Mouse (Mus musculus) stomach, embryonic 16.5 days (tissue): ENCODE measurements around the gene Gla. TPM values are rescaled to one million over a fixed set of nuclear protein-coding genes. Genes with fewer than 3 reads are reported as not detected.

Source experiments
- ATAC-seq: fragments of 200-750 bp; cut with Nextera tagmentation; 2 replicates; pipeline ENCODE4 v1.8.0; 2017; ENCODE audit warnings: moderate number of reproducible peaks, moderate TSS enrichment; ENCODE audit not compliant: insufficient read depth, low FRiP score
- H3K27ac ChIP-seq: fragments of 300-500 bp; sonication (generic); 2 replicates; pipeline ENCODE4 v1.5.1; 2014; ENCODE audit warnings: low read length
- H3K27me3 ChIP-seq: fragments of 300-500 bp; sonication (generic); 2 replicates; pipeline ENCODE4 v1.6.1; 2014; ENCODE audit warnings: low read length, control low read depth, mixed read lengths; ENCODE audit not compliant: control insufficient read depth, insufficient read depth
- H3K36me3 ChIP-seq: fragments of 300-500 bp; sonication (generic); 2 replicates; pipeline ENCODE4 v1.6.1; 2014; ENCODE audit warnings: low read length; ENCODE audit not compliant: control insufficient read depth, insufficient read depth
- H3K4me1 ChIP-seq: fragments of 300-500 bp; sonication (generic); 2 replicates; pipeline ENCODE4 v1.6.1; 2014; ENCODE audit warnings: low read length, control low read depth, mixed read lengths; ENCODE audit not compliant: control insufficient read depth, insufficient read depth
- H3K4me2 ChIP-seq: fragments of 300-500 bp; sonication (generic); 2 replicates; pipeline ENCODE4 v1.6.1; 2014; ENCODE audit warnings: low read depth, low read length, mixed read lengths
- H3K4me3 ChIP-seq: fragments of 300-500 bp; sonication (generic); replicated peaks from 2 replicates; pipeline ENCODE4 v1.5.1; 2014; ENCODE audit warnings: mild to moderate bottlenecking, low read length
- H3K9ac ChIP-seq: fragments of 300-500 bp; sonication (generic); 2 replicates; pipeline ENCODE4 v1.6.1; 2014; ENCODE audit warnings: low read length
- H3K9me3 ChIP-seq: fragments of 300-500 bp; sonication (generic); replicated peaks from 2 replicates; pipeline ENCODE4 v1.6.1; 2016; ENCODE audit warnings: low read length, control low read depth; ENCODE audit not compliant: control insufficient read depth
- WGBS: fragments of 180-500 bp; shearing (Covaris S2); extraction: QIAGEN DNeasy Blood & Tissue Kit; methylation state at CpG from one replicate; pipeline ENCODE4 v1.1.7; 2014; 5-methylcytosine and 5-hydroxymethylcytosine counted together
- polyA plus RNA-seq: library from polyadenylated mRNA; unstranded; fragments of >200 nt; fragmentation: Nextera tagmentation; extraction: Ambion mirVana; gene quantifications from 2 replicates; pipeline ENCODE4 v1.2.1, GENCODE M21; 2015

Gla gene
- polyA plus RNA-seq, 1 experiment from 2014 or later = 6.5 TPM

DNA sequence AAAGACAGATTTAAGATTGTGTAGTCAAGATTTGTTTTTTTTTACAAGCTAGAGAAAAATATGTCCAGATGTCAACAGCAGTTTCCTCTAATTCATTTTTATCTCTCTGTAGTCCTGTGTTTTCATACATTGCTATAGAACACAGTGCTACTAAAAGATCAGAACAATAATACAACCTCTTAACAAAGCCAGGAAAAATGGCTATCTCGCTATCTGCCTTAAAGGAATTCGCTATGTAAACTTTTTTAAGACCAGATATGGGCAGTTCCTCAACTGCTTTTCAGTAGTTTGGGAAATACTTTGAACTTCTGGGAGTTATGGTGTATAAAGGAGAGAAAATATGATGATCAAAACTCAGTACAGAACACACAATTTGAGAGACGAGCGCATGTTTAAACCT is 22.4 kb upstream of the Gla start:
- Histone ChIP-seq H3K27me3 (no peaks in the 10 kb centered on the region), H3K4me3 (no peak overlapping the region), H3K4me1 (no peaks in the 10 kb centered on the region), H3K9ac (no peak overlapping the region), H3K27ac (no peak overlapping the region), H3K4me2 (no peak overlapping the region), H3K36me3 (no peaks in the 10 kb centered on the region), H3K9me3 (no peaks in the 10 kb centered on the region)
- 50% methylated on average over 4 of the region's 4 CpGs for WGBS
- ATAC-seq = no peak

GRCm38 (mm10) chrX:134621685-134622084 is 20.8 kb upstream of the Gla start:
- Histone ChIP-seq H3K36me3 (no peaks in the 10 kb centered on the region), H3K4me3 (no peak overlapping the region), H3K27me3 (no peaks in the 10 kb centered on the region), H3K9ac (no peak overlapping the region), H3K4me1 (no peaks in the 10 kb centered on the region), H3K27ac (no peak overlapping the region), H3K9me3 (no peaks in the 10 kb centered on the region), H3K4me2 (no peak overlapping the region)
- no peak for ATAC-seq
- 92% methylated on average over 3 of the region's 3 CpGs for WGBS

DNA sequence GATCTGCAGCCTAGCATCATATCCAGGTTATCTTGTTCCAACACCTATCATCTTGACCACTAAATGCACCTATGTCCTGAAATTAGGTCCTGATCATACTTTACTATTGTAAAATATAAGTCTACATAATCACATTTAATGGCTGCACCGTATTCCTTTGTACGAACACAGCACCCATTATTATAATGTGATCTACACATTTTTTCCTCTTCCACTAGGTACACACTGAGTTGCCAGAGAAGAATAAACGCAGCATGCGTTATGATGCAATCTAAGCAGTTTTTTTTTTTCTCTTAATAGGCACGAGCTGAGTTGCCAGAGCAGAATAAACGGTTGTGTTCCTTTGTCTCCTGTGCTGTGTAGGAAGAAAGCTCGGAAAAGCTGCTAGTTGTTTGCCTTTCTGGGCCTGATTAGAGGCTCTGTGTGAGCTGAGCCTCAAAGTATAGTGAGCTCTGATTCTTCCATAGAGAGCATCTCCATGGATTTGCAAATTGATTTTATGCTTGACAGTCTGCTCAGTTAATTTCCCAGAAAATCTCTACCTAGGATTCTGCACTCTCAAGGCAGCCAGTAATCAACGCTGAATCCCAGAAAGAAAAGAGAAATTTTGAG is 19.4 kb upstream of the Gla start:
- H3K4me1 ChIP-seq = no peaks in the 10 kb centered on the region
- no peaks in the 10 kb centered on the region for H3K27me3 ChIP-seq

DNA sequence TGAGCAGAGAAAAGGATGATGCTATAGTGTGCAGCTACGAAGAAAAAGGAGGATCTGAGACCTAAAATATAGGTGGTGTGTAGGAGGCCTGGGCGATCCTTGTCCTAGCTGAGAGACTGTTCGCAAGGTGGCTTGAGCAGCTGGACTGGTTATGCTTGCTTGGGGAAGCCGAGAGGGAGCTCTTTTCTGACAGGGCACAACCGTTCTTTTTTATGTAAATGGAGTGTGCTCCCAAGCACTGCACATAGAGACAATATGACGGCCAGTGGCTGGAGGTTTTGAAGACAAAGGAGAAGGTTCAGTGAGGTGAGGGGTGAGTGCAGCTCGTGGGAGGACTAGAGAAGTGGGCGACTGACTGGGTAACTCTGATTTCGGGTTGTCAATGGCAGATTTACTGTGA is 18.8 kb upstream of the Gla start:
- no peak for ATAC-seq
- 64% methylated on average over 9 of the region's 9 CpGs for WGBS

More for the DNA sequence above, 19.4 kb upstream of the Gla start:
- 51% methylated on average over 8 of the region's 8 CpGs for WGBS
- no peaks in the 10 kb centered on the region for H3K36me3 ChIP-seq
- no peak overlapping the region for H3K9ac ChIP-seq
- no peak overlapping the region for H3K4me2 ChIP-seq
- no peaks in the 10 kb centered on the region for H3K9me3 ChIP-seq
- ATAC-seq = no peak
- no peak overlapping the region for H3K4me3 ChIP-seq
- no peak overlapping the region for H3K27ac ChIP-seq

GRCm38 (mm10) chrX:134614306-134614705 is 13.4 kb upstream of the Gla start:
- Histone ChIP-seq H3K9me3 (no peaks in the 10 kb centered on the region), H3K27me3 (no peaks in the 10 kb centered on the region), H3K4me1 (no peaks in the 10 kb centered on the region), H3K9ac (no peak overlapping the region), H3K4me2 (no peak overlapping the region), H3K4me3 (no peak overlapping the region), H3K27ac (no peak overlapping the region), H3K36me3 (no peaks in the 10 kb centered on the region)
- WGBS = 66% methylated on average over 2 of the region's 2 CpGs
- ATAC-seq = no peak

More for the DNA sequence above, 18.8 kb upstream of the Gla start:
- H3K4me2 ChIP-seq = no peak overlapping the region
- no peak overlapping the region for H3K9ac ChIP-seq
- H3K9me3 ChIP-seq = no peaks in the 10 kb centered on the region
- no peaks in the 10 kb centered on the region for H3K4me1 ChIP-seq
- no peak overlapping the region for H3K27ac ChIP-seq
- no peaks in the 10 kb centered on the region for H3K27me3 ChIP-seq
- H3K4me3 ChIP-seq = no peak overlapping the region
- H3K36me3 ChIP-seq = no peaks in the 10 kb centered on the region

- WGBS = 9% methylated on average over 14 of the region's 15 CpGs
- H3K9ac ChIP-seq = peak overlapping the region; percentile 40; the same call in 1 of the 2 replicates
- H3K4me3 ChIP-seq = peak overlapping the region; percentile 30
- H3K27ac ChIP-seq = peak overlapping the region; percentile 83
- H3K4me2 ChIP-seq = peak overlapping the region; percentile 53
- H3K4me1 ChIP-seq = no peaks in the 10 kb centered on the region
- peak; percentile 94 for ATAC-seq
- no peaks in the 10 kb centered on the region for H3K27me3 ChIP-seq
- H3K36me3 ChIP-seq = no peaks in the 10 kb centered on the region
- no peaks in the 10 kb centered on the region for H3K9me3 ChIP-seq
These were observed 11.5 kb upstream of the Gla start for GRCm38 (mm10) chrX:134612285-134612959.

DNA sequence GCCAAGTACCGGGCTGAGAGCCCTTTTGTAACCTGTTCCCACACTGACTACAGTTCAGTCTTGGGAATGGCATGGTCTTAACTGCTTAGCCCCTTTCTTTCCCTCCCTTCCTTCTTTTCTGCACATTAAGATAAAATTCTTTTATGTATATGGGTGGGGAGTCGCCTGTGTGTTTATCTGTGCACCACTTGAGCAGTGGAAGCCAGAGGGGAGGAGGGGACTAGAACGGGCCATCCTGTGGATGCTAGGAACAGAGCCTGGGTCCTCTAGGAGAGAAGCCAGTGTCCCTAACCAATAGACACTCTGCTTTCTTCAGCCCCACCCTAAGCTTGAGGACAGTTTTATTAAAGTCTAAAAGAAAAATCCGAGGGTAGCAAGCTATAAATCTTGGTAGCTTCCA is 10.1 kb upstream of the Gla start:
- no peak for ATAC-seq
- Histone ChIP-seq H3K27ac (no peak overlapping the region), H3K9ac (no peak overlapping the region), H3K36me3 (no peaks in the 10 kb centered on the region), H3K27me3 (no peaks in the 10 kb centered on the region), H3K4me1 (no peaks in the 10 kb centered on the region), H3K4me2 (no peak overlapping the region), H3K9me3 (no peaks in the 10 kb centered on the region), H3K4me3 (no peak overlapping the region)
- WGBS = 74% methylated on average over 4 of the region's 4 CpGs

- Histone ChIP-seq H3K27ac (no peak overlapping the region), H3K4me1 (no peaks in the 10 kb centered on the region), H3K36me3 (no peaks in the 10 kb centered on the region), H3K4me3 (no peak overlapping the region), H3K4me2 (no peak overlapping the region), H3K9me3 (no peaks in the 10 kb centered on the region), H3K27me3 (no peaks in the 10 kb centered on the region), H3K9ac (no peak overlapping the region)
- ATAC-seq = no peak
- WGBS = 40% methylated on average over 4 of the region's 4 CpGs
These were observed 8.5 kb upstream of the Gla start for GRCm38 (mm10) chrX:134609472-134609871.

DNA sequence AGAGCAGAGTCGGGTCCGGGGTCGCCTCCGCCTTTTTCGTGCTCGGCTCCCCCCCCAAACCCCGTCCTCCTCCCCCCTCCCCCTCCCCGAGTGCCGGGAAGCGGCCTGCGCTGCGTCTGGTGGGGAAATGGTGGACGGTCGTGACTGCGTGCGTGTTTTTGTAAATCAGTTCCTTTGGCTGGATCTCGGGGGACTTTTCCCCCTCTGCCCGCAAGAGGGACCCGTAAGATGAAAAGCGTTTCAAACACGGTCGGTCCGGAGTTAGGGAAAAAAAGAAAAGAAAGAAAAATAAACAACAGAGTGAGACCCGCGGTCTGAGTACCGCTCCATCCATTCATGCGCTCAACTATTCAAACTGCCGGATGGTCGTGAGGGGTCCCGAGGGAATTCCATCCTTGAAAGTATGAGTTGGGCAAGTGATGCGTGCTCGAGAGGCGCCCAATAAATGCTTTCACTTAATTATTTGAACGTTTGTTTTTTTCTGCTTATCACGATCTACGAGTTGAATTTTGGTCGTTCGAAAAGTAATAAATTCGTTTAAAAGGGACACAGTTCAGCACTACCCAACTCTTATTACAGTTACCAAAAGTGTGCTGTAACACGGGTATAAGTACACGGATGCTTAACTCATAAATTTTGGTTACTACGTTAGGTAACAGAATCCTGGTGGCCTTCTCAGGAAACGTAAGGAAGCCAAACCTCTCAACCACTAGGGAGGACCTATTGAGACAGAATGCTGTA is 625 bp upstream of the Gla start:
- Histone ChIP-seq H3K4me3 (peak overlapping the region; percentile 59), H3K27ac (peak overlapping the region; percentile 89), H3K9ac (peak overlapping the region; percentile 79), H3K4me2 (peak overlapping the region; percentile 57), H3K9me3 (no peaks in the 10 kb centered on the region), H3K27me3 (no peaks in the 10 kb centered on the region; the same call in 1 of the 2 replicates), H3K4me1 (0 out of 2 replicates have a peak, but pooled peaks cover 4% of the 10 kb centered on the region), H3K36me3 (no peaks in the 10 kb centered on the region)
- 15% methylated on average over 39 of the region's 43 CpGs for WGBS
- ATAC-seq = peak; percentile 80
